In genomic region chr8:94870474-94871107, GRCm38 (mm10) we compare ENCODE assay signal across 8 mouse cellular contexts. TPM values are rescaled to one million over a fixed set of nuclear protein-coding genes. Genes with fewer than 3 reads are reported as not detected.
A peak's percentile ranks its signal among the peaks of the same experiment; 100 is the strongest.
DNase-seq lines count a peak whose midpoint lies in the region; ATAC-seq and TF ChIP-seq lines count a peak whose summit lies in the region.

No protein-coding gene starts in this region.

- H3K4me1 ChIP-seq in cortical plate, adult 2 months (ENCODE audit: control insufficient read depth, insufficient read depth, low read length): no peaks in the 10 kb centered on the region
- H3K4me1 ChIP-seq in stomach, embryonic 14.5 days (ENCODE audit: control insufficient read depth, insufficient read depth, low read length): peaks cover 40% of the 10 kb centered on the region

- 0 out of 2 replicates have a peak, but pooled peaks have one; percentile 27 for ATAC-seq in megakaryocyte-erythroid progenitor cell, adult 5-6 weeks (replicated peaks; ENCODE audit: low FRiP score, low TSS enrichment, poor library complexity, severe bottlenecking)
- ATAC-seq in stomach, embryonic 14.5 days (ENCODE audit: insufficient number of reproducible peaks, insufficient read depth, low FRiP score, low read depth): 0 out of 2 replicates have a peak, but pooled peaks have one; percentile 2

- intact Hi-C loops in left cerebral cortex, postnatal 25 days (cut with DNase I): loop anchor here (5.0 kb wide), 1 partner anchor 132 kb away; no protein-coding TSS in a partner anchor

- peak overlapping the region; percentile 25; the same call in 1 of the 2 replicates for H3K9ac ChIP-seq in stomach, embryonic 14.5 days (replicated peaks; ENCODE audit: low read depth, low read length)

- no peaks in the 10 kb centered on the region for H3K9me3 ChIP-seq in stomach, embryonic 14.5 days (ENCODE audit: control insufficient read depth, low read depth, low read length)

- peaks cover 17% of the 10 kb centered on the region for H3K36me3 ChIP-seq in stomach, embryonic 14.5 days (ENCODE audit: control insufficient read depth, insufficient read depth, low read length)

- no peak for TF ChIP-seq CTCF in cortical plate, adult 2 months (IDR thresholded peaks at IDR 0.05; ENCODE audit: extremely low read depth, insufficient read depth, low read length)

- H3K27ac ChIP-seq in cortical plate, adult 2 months (ENCODE audit: insufficient read depth, low read length): peak overlapping the region; percentile 19; the same call in 1 of the 2 replicates
- H3K27ac ChIP-seq in stomach, embryonic 14.5 days (ENCODE audit: low read length): no peak overlapping the region

- WGBS in stomach, embryonic 14.5 days: 5% methylated on average over 22 of the region's 22 CpGs

- H3K4me2 ChIP-seq in stomach, embryonic 14.5 days (replicated peaks; ENCODE audit: low read depth, low read length): peak overlapping the region; percentile 93

- peak overlapping the region; percentile 55 for H3K4me3 ChIP-seq in cortical plate, adult 2 months (ENCODE audit: insufficient read depth, low read length)
- H3K4me3 ChIP-seq in stomach, embryonic 14.5 days (ENCODE audit: low read depth, low read length): peak overlapping the region; percentile 41

- peak; percentile 58 to 70 for DNase-seq in left cerebral cortex, adult 18-20 months (ENCODE audit: low spot score in 2 of 2)
- no peak for DNase-seq in left cerebral cortex, adult 11 months (ENCODE audit: low spot score)
- peak; percentile 36 for DNase-seq in heart, postnatal 4 days
- peak; percentile 61 to 74 for DNase-seq in left cerebral cortex, postnatal 25 days (ENCODE audit: low spot score in 2 of 2)
- DNase-seq in adrenal gland, adult 2 months: no peak

- H3K27me3 ChIP-seq in stomach, embryonic 14.5 days (ENCODE audit: control insufficient read depth, insufficient read depth, low read length): no peaks in the 10 kb centered on the region

- no peak for TF ChIP-seq POLR2A in cortical plate, adult 2 months (IDR thresholded peaks at IDR 0.05; ENCODE audit: extremely low read depth, insufficient read depth, low read length)

RNA-seq across cellular contexts. Expression of gene Dok4, which starts 5.5 kb away (rescaled TPM):
- 10 to 100 TPM; 18.6 to 20.9 TPM for total RNA-seq in left cerebral cortex, adult 18-20 months (2021)
- polyA plus RNA-seq in cortical plate, adult 2 months (2012; rRNA removed): 15.1 and 15.9 TPM in 2 replicates
- 10 to 100 TPM; 34.2 to 39.5 TPM for total RNA-seq in heart, postnatal 4 days (2021)
- total RNA-seq in left cerebral cortex, postnatal 25 days (2021): 10 to 100 TPM; 23.2 to 25.6 TPM
- 1.2 TPM in 1 of 2 replicates, not detected in the other for total RNA-seq in megakaryocyte-erythroid progenitor cell, adult 5-6 weeks (2014; fragmentation: Nextera tagmentation)
- total RNA-seq in megakaryocyte-erythroid progenitor cell, adult 5-6 weeks (2017): 1.6 TPM in 1 of 2 replicates, not detected in the other
- 17.2 and 19.9 TPM in 2 replicates for polyA plus RNA-seq in stomach, embryonic 14.5 days (2014; fragmentation: Nextera tagmentation; extraction: Ambion mirVana)
- total RNA-seq in adrenal gland, adult 2 months (2021): 10 to 100 TPM in 1 of 2 experiments, 1 to 10 TPM in 1; 5.8 to 12.4 TPM
- polyA plus RNA-seq in adrenal gland, adult 2 months (2012; rRNA removed): 13.0 and 18.2 TPM in 2 replicates

RNA-seq across cellular contexts. Expression of gene Polr2c, which starts 13.3 kb away (rescaled TPM):
- 10 to 100 TPM; 74.5 to 75.7 TPM for total RNA-seq in left cerebral cortex, adult 18-20 months (2021)
- 108 and 117 TPM in 2 replicates for polyA plus RNA-seq in cortical plate, adult 2 months (2012; rRNA removed)
- total RNA-seq in heart, postnatal 4 days (2021): 10 to 100 TPM; 63.3 to 74.8 TPM
- total RNA-seq in left cerebral cortex, postnatal 25 days (2021): 10 to 100 TPM; 67.4 to 76.6 TPM
- 62.4 and 91.6 TPM in 2 replicates for total RNA-seq in megakaryocyte-erythroid progenitor cell, adult 5-6 weeks (2014; fragmentation: Nextera tagmentation)
- total RNA-seq in megakaryocyte-erythroid progenitor cell, adult 5-6 weeks (2017): 49.2 and 93.1 TPM in 2 replicates
- polyA plus RNA-seq in stomach, embryonic 14.5 days (2014; fragmentation: Nextera tagmentation; extraction: Ambion mirVana): 150 and 159 TPM in 2 replicates
- 10 to 100 TPM; 54.5 to 68.0 TPM for total RNA-seq in adrenal gland, adult 2 months (2021)
- polyA plus RNA-seq in adrenal gland, adult 2 months (2012; rRNA removed): 52.0 and 66.6 TPM in 2 replicates

RNA-seq across cellular contexts. Expression of gene Ciapin1, which starts 32.4 kb away (rescaled TPM):
- total RNA-seq in left cerebral cortex, adult 18-20 months (2021): 10 to 100 TPM; 72.3 to 75.6 TPM
- 38.2 and 39.1 TPM in 2 replicates for polyA plus RNA-seq in cortical plate, adult 2 months (2012; rRNA removed)
- 10 to 100 TPM; 84.5 to 91.1 TPM for total RNA-seq in heart, postnatal 4 days (2021)
- total RNA-seq in left cerebral cortex, postnatal 25 days (2021): 10 to 100 TPM; 67.9 to 74.1 TPM
- total RNA-seq in megakaryocyte-erythroid progenitor cell, adult 5-6 weeks (2014; fragmentation: Nextera tagmentation): 52.3 and 71.1 TPM in 2 replicates
- 31.6 and 38.2 TPM in 2 replicates for total RNA-seq in megakaryocyte-erythroid progenitor cell, adult 5-6 weeks (2017)
- 90.0 and 96.2 TPM in 2 replicates for polyA plus RNA-seq in stomach, embryonic 14.5 days (2014; fragmentation: Nextera tagmentation; extraction: Ambion mirVana)
- 100 to 1,000 TPM in 1 of 2 experiments, 10 to 100 TPM in 1; 81.5 to 123 TPM for total RNA-seq in adrenal gland, adult 2 months (2021)
- 118 and 146 TPM in 2 replicates for polyA plus RNA-seq in adrenal gland, adult 2 months (2012; rRNA removed)

RNA-seq across cellular contexts. Expression of gene Coq9, which starts 32.5 kb away (rescaled TPM):
- total RNA-seq in left cerebral cortex, adult 18-20 months (2021): 10 to 100 TPM; 76.6 to 90.5 TPM
- polyA plus RNA-seq in cortical plate, adult 2 months (2012; rRNA removed): 103 and 110 TPM in 2 replicates
- 100 to 1,000 TPM; 237 to 239 TPM for total RNA-seq in heart, postnatal 4 days (2021)
- total RNA-seq in left cerebral cortex, postnatal 25 days (2021): 10 to 100 TPM; 82.4 to 94.4 TPM
- 64.1 and 92.7 TPM in 2 replicates for total RNA-seq in megakaryocyte-erythroid progenitor cell, adult 5-6 weeks (2014; fragmentation: Nextera tagmentation)
- total RNA-seq in megakaryocyte-erythroid progenitor cell, adult 5-6 weeks (2017): 46.0 and 49.4 TPM in 2 replicates
- 73.2 and 80.4 TPM in 2 replicates for polyA plus RNA-seq in stomach, embryonic 14.5 days (2014; fragmentation: Nextera tagmentation; extraction: Ambion mirVana)
- 100 to 1,000 TPM; 186 to 208 TPM for total RNA-seq in adrenal gland, adult 2 months (2021)
- 538 and 543 TPM in 2 replicates for polyA plus RNA-seq in adrenal gland, adult 2 months (2012; rRNA removed)

RNA-seq across cellular contexts. Expression of gene Ccdc102a, which starts 47.3 kb away (rescaled TPM):
- total RNA-seq in left cerebral cortex, adult 18-20 months (2021): 1 to 10 TPM; 1.5 to 1.9 TPM
- polyA plus RNA-seq in cortical plate, adult 2 months (2012; rRNA removed): 2.1 and 3.0 TPM in 2 replicates
- total RNA-seq in heart, postnatal 4 days (2021): 10 to 100 TPM; 18.1 to 19.4 TPM
- 1 to 10 TPM; 1.5 to 1.7 TPM for total RNA-seq in left cerebral cortex, postnatal 25 days (2021)
- total RNA-seq in megakaryocyte-erythroid progenitor cell, adult 5-6 weeks (2014; fragmentation: Nextera tagmentation): not detected in 2 replicates
- 0.85 and 1.1 TPM in 2 replicates for total RNA-seq in megakaryocyte-erythroid progenitor cell, adult 5-6 weeks (2017)
- 29.9 and 32.3 TPM in 2 replicates for polyA plus RNA-seq in stomach, embryonic 14.5 days (2014; fragmentation: Nextera tagmentation; extraction: Ambion mirVana)
- 10 to 100 TPM in 1 of 2 experiments, 1 to 10 TPM in 1; 7.3 to 12.5 TPM for total RNA-seq in adrenal gland, adult 2 months (2021)
- 16.5 and 20.4 TPM in 2 replicates for polyA plus RNA-seq in adrenal gland, adult 2 months (2012; rRNA removed)

Comparison
In these comparisons a context has a peak if more than half of its experiments do, and no peak if none do; other contexts are left out.
1. DNase-seq: peak in left cerebral cortex, adult 18-20 months (2 of 2), heart, postnatal 4 days (single experiment) and left cerebral cortex, postnatal 25 days (2 of 2); none in left cerebral cortex, adult 11 months (single experiment) and adrenal gland, adult 2 months (single experiment).